Mouse (Mus musculus): Measurements from ENCODE around the gene Slc44a1. TPM values are rescaled to one million over a fixed set of nuclear protein-coding genes. Genes with fewer than 3 reads are reported as not detected.

Gene Slc44a1
- polyA plus RNA-seq, 1 experiment: 69.4 TPM

DNA sequence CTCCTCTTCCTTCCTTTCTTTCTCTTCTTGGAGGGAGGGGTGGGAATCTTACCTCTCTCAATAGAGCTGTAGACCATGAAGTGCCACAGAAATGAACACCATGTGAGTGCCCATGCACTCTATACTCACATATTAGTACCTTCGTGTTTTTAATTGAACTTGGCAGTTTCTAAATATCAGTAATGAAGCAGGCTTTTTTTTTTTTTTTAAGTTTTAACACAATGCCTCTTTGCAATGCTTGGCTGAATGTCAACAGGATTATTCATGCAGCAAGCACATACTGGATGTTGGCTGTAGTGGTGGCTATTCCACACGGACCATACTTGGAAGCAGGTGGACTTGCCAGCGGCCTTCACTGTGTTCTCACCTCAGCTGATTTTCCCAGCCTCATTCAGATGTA lies 195.1 kb downstream of the Slc44a1 start:
- Histone ChIP-seq H3K4me3 (ENCODE audit: insufficient read depth, low read length) (no peak overlapping the region), H3K4me1 (ENCODE audit: control insufficient read depth, insufficient read depth, low read length) (no peaks in the 10 kb centered on the region; the same call in 1 of the 2 replicates), H3K27ac (ENCODE audit: insufficient read depth, low read depth, low read length) (no peak overlapping the region)
- TF ChIP-seq CTCF (IDR thresholded peaks at IDR 0.05; ENCODE audit: low read depth, low read length) (no peak), POLR2A (IDR thresholded peaks at IDR 0.05; ENCODE audit: borderline replicate concordance, low read depth, low read length) (no peak)

DNA sequence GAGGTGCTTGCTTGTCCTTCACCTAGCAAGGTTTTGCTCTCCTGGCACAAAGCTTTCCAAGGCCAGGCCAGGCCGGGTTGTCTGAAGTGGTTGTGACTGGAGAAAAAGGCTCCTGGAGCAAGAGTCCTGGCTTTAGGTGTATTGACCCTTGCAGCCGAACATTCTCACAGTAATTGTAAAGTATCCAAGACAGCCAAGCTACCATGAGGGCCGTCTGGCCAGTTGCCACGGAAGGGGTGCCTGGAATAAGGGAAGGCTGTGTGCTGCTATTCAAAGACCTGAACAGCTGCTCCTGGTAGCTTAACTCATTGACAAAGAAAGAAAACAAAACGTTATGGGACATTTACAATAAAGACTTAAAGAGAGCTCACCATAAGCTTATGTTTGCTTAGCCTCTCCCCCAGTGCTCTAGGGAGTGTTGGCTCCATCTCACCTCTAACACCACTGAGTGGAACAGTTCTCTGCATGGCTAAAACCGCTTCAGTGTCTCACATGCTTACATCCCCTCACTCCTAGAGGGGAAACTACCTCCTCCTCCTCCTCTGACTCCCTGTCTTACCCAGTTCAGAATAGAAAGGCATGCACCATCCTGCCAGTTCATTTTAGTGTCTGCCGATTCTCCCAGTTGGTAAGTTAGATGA lies 197.2 kb downstream of the Slc44a1 start:
- TF ChIP-seq POLR2A (IDR thresholded peaks at IDR 0.05; ENCODE audit: borderline replicate concordance, low read depth, low read length) (no peak), CTCF (IDR thresholded peaks at IDR 0.05; ENCODE audit: low read depth, low read length) (no peak)
- Histone ChIP-seq H3K4me3 (ENCODE audit: insufficient read depth, low read length) (no peak overlapping the region), H3K4me1 (ENCODE audit: control insufficient read depth, insufficient read depth, low read length) (no peaks in the 10 kb centered on the region; the same call in 1 of the 2 replicates), H3K27ac (ENCODE audit: insufficient read depth, low read depth, low read length) (no peak overlapping the region)

DNA sequence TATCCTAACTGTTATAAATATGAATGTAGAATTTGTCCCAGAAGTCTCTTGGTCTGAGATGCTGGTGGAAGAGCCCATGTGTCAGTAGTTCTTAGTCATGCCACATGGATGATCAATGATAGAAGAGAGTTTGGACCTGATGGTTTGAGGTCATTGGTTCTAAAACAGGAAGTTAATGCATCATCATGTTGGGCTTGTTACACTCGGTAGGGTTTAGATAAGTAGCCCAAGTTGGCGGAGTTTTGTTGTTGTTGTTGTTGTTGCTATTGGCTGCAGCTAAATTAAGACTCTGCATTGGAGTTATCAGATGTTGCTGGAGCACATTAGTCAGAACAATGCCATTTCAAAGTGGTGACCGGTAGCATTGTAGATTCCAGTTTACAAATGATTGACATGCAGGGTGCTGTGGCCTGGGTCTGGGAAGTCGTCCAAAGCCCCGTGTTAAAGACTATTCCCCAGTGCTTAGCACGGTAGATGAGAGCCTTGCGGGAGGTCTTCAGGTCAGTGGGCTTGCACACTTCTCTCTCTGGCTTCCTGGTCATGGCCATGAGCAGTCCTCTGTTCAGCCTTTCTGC lies 198.4 kb downstream of the Slc44a1 start:
- no peak overlapping the region for H3K4me3 ChIP-seq (ENCODE audit: insufficient read depth, low read length)
- no peaks in the 10 kb centered on the region for H3K4me1 ChIP-seq (ENCODE audit: control insufficient read depth, insufficient read depth, low read length)
- TF ChIP-seq POLR2A (IDR thresholded peaks at IDR 0.05; ENCODE audit: borderline replicate concordance, low read depth, low read length) (no peak), CTCF (IDR thresholded peaks at IDR 0.05; ENCODE audit: low read depth, low read length) (no peak)
- no peak overlapping the region for H3K27ac ChIP-seq (ENCODE audit: insufficient read depth, low read depth, low read length)

GRCm38 (mm10) chr4:53658029-53658428 lies 217.8 kb downstream of the Slc44a1 start:
- Histone ChIP-seq H3K27ac (ENCODE audit: insufficient read depth, low read depth, low read length) (no peak overlapping the region), H3K4me3 (ENCODE audit: insufficient read depth, low read length) (no peak overlapping the region), H3K4me1 (ENCODE audit: control insufficient read depth, insufficient read depth, low read length) (peaks cover 2% of the 10 kb centered on the region)
- no peak for TF ChIP-seq POLR2A (IDR thresholded peaks at IDR 0.05; ENCODE audit: borderline replicate concordance, low read depth, low read length)
- no peak for TF ChIP-seq CTCF (IDR thresholded peaks at IDR 0.05; ENCODE audit: low read depth, low read length)

- H3K4me1 ChIP-seq (ENCODE audit: control insufficient read depth, insufficient read depth, low read length): peaks cover 2% of the 10 kb centered on the region
- no peak for TF ChIP-seq POLR2A (IDR thresholded peaks at IDR 0.05; ENCODE audit: borderline replicate concordance, low read depth, low read length)
- TF ChIP-seq CTCF (IDR thresholded peaks at IDR 0.05; ENCODE audit: low read depth, low read length): no peak
- no peak overlapping the region for H3K27ac ChIP-seq (ENCODE audit: insufficient read depth, low read depth, low read length)
- H3K4me3 ChIP-seq (ENCODE audit: insufficient read depth, low read length): no peak overlapping the region
These were observed 220.5 kb downstream of the Slc44a1 start for GRCm38 (mm10) chr4:53660711-53661110.

Other genes starting within 250 kb of the Slc44a1 start
- gene Fsd1l, start 191.1 kb downstream of the Slc44a1 start, polyA plus RNA-seq (2012; ENCODE audit: insufficient read depth, insufficient read length, missing spikeins): 3.8 and 4.1 TPM in 2 replicates